Comparison of ENCODE assay signal across 8 mouse cellular contexts in the genomic region with DNA sequence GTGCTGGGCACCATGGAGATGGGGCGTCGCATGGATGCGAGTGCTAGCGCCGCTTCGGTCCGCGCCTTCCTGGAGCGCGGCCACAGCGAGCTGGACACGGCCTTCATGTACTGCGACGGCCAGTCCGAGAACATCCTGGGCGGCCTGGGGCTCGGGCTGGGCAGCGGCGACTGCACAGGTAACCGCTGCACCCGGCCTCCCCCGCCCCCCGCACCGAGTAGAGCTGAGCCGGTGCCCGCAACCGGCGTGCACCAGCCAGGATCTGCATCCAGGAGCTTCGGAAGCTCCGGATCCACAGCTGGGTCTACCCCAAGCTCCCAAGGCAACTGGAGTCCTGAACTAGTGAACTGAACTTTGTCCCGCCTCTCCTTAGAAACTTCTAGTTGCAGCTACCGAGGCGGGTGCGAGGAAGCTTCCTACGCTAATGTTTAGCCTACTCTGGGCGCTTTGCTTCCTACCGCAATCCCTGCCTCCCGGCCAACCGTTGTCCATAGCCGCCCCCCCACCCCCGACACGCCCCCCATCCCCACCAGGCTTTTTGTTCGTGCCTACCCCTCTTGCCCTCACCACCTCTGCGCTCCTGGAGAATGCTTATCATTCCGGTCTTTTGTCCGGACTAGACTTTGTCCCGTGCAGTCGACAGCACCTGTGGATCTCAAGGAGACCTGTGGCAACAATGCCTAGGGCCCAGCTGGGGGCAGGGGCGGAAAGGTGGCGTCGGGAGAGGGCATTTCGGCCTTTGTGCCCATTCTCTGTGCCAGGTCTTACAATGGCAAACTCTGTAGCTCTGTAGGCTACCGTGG. TPM values are rescaled to one million over a fixed set of nuclear protein-coding genes. Genes with fewer than 3 reads are reported as not detected.
A peak's percentile ranks its signal among the peaks of the same experiment; 100 is the strongest.
DNase-seq lines count a peak whose midpoint lies in the region; ATAC-seq and TF ChIP-seq lines count a peak whose summit lies in the region.

No protein-coding gene starts in this region.

- H3K9ac ChIP-seq in embryonic facial prominence, embryonic 11.5 days (replicated peaks; ENCODE audit: low read length), result peak overlapping the region; percentile 94
- peak overlapping the region; percentile 88 for H3K9ac ChIP-seq in midbrain, embryonic 11.5 days (ENCODE audit: low read length)

- H3K79me3 ChIP-seq in C2C12 (ENCODE audit: low read depth), result no peaks in the 10 kb centered on the region

- peaks cover 18% of the 10 kb centered on the region for H3K27me3 ChIP-seq in erythroblast, embryonic 14.5 days (ENCODE audit: control insufficient read depth)
- no peaks in the 10 kb centered on the region for H3K27me3 ChIP-seq in C2C12 (ENCODE audit: control insufficient read depth, insufficient read depth, insufficient read length)
- H3K27me3 ChIP-seq in embryonic facial prominence, embryonic 11.5 days (ENCODE audit: control insufficient read depth, insufficient read depth, low read length), result 0 out of 2 replicates have a peak, but pooled peaks cover 2% of the 10 kb centered on the region
- H3K27me3 ChIP-seq in midbrain, embryonic 11.5 days (ENCODE audit: control insufficient read depth, insufficient read depth, low read length), result no peaks in the 10 kb centered on the region; the same call in 1 of the 2 replicates

- peaks cover 14% of the 10 kb centered on the region for H3K36me3 ChIP-seq in erythroblast, embryonic 14.5 days (ENCODE audit: control insufficient read depth)
- no peaks in the 10 kb centered on the region for H3K36me3 ChIP-seq in C2C12 (ENCODE audit: control insufficient read depth, insufficient read depth)
- peaks cover 3% of the 10 kb centered on the region; the same call in 1 of the 2 replicates for H3K36me3 ChIP-seq in embryonic facial prominence, embryonic 11.5 days (replicated peaks; ENCODE audit: control insufficient read depth, insufficient read depth, low read depth, low read length)
- H3K36me3 ChIP-seq in midbrain, embryonic 11.5 days (ENCODE audit: control insufficient read depth, insufficient read depth, low read length), result peaks cover 6% of the 10 kb centered on the region

- H3K4me2 ChIP-seq in embryonic facial prominence, embryonic 11.5 days (ENCODE audit: low read depth, low read length), result peak overlapping the region; percentile 95
- peak overlapping the region; percentile 86 for H3K4me2 ChIP-seq in midbrain, embryonic 11.5 days

- H3K9me3 ChIP-seq in erythroblast, embryonic 14.5 days (ENCODE audit: control insufficient read depth, low read length), result no peaks in the 10 kb centered on the region
- no peaks in the 10 kb centered on the region for H3K9me3 ChIP-seq in embryonic facial prominence, embryonic 11.5 days (replicated peaks; ENCODE audit: control insufficient read depth, low read length)
- no peaks in the 10 kb centered on the region for H3K9me3 ChIP-seq in midbrain, embryonic 11.5 days (ENCODE audit: control insufficient read depth, low read length)

- no peak for TF ChIP-seq CTCF in C2C12 (IDR thresholded peaks at IDR 0.05; ENCODE audit: control insufficient read depth, insufficient read depth, insufficient read length)

- peaks cover 33% of the 10 kb centered on the region for H3K4me1 ChIP-seq in erythroblast, embryonic 14.5 days (ENCODE audit: control insufficient read depth)
- H3K4me1 ChIP-seq in embryonic facial prominence, embryonic 11.5 days (ENCODE audit: control insufficient read depth, insufficient read depth, low read length), result no peaks in the 10 kb centered on the region
- peaks cover 13% of the 10 kb centered on the region for H3K4me1 ChIP-seq in midbrain, embryonic 11.5 days (ENCODE audit: control insufficient read depth, insufficient read depth, low read length)

- H3ac ChIP-seq in C2C12 (ENCODE audit: control insufficient read depth, insufficient read length, low read depth), result peak overlapping the region; percentile 88

- WGBS in embryonic facial prominence, embryonic 11.5 days, result under 1% methylated on average over 53 of the region's 53 CpGs
- WGBS in midbrain, embryonic 11.5 days, result under 1% methylated on average over 53 of the region's 53 CpGs

- peak overlapping the region; percentile 84 for H3K4me3 ChIP-seq in erythroblast, embryonic 14.5 days (replicated peaks)
- peak overlapping the region; percentile 48 for H3K4me3 ChIP-seq in C2C12 (ENCODE audit: insufficient read depth, poor library complexity, severe bottlenecking)
- H3K4me3 ChIP-seq in embryonic facial prominence, embryonic 11.5 days (ENCODE audit: low read depth, low read length), result peak overlapping the region; percentile 98
- peak overlapping the region; percentile 69 for H3K4me3 ChIP-seq in midbrain, embryonic 11.5 days (ENCODE audit: low read depth, low read length)

- H3K79me2 ChIP-seq in C2C12 (ENCODE audit: control insufficient read depth, insufficient read depth), result no peaks in the 10 kb centered on the region

- peak; percentile 48 for DNase-seq in embryonic facial prominence, embryonic 11.5 days (ENCODE audit: low spot score)
- peak; percentile 68 for DNase-seq in kidney, adult 18-20 months
- DNase-seq in midbrain, embryonic 11.5 days (ENCODE audit: low spot score, missing footprints), result peak; percentile 86
- no peak for DNase-seq in gastrocnemius, adult 18-20 months (ENCODE audit: low spot score)
- DNase-seq in right cerebral cortex, postnatal 4 days, result no peak

- peak overlapping the region; percentile 59 for H3K27ac ChIP-seq in embryonic facial prominence, embryonic 11.5 days (replicated peaks; ENCODE audit: low read depth, low read length)
- peak overlapping the region; percentile 25; the same call in 1 of the 2 replicates for H3K27ac ChIP-seq in midbrain, embryonic 11.5 days (ENCODE audit: low read depth, low read length)

- ATAC-seq in erythroblast, adult 5-6 weeks (replicated peaks; ENCODE audit: low FRiP score, poor library complexity, severe bottlenecking), result no peak
- peak; percentile 70 for ATAC-seq in embryonic facial prominence, embryonic 11.5 days (replicated peaks; ENCODE audit: insufficient number of reproducible peaks, low FRiP score, low TSS enrichment, low read depth)
- peak; percentile 82; the same call in 1 of the 2 replicates for ATAC-seq in midbrain, embryonic 11.5 days (ENCODE audit: low FRiP score)

TF ChIP-seq in C2C12, 6 proteins besides CTCF, POLR2A, EP300 and RAD21:
- TF ChIP-seq FOSL1 (IDR thresholded peaks at IDR 0.05; ENCODE audit: insufficient read depth, low read length, poor library complexity, severe bottlenecking), result no peak
- no peak for TF ChIP-seq MAX (IDR thresholded peaks at IDR 0.05)
- TF ChIP-seq MYOD1 (IDR thresholded peaks at IDR 0.05; ENCODE audit: control insufficient read depth, insufficient read length, low read depth), result no peak
- TF ChIP-seq CEBPB (IDR thresholded peaks at IDR 0.05; ENCODE audit: low read depth), result no peak
- TF ChIP-seq MYOG (IDR thresholded peaks at IDR 0.05; ENCODE audit: control insufficient read depth, extremely low read depth, insufficient read length), result no peak
- TF ChIP-seq USF1 (IDR thresholded peaks at IDR 0.05; ENCODE audit: low read depth), result no peak

RNA-seq across cellular contexts. Expression of gene Akr7a5, which starts 0.6 kb away (rescaled TPM):
- polyA plus RNA-seq in erythroblast, embryonic 14.5 days (2012), result 2.4 and 2.7 TPM in 2 replicates
- total RNA-seq in erythroblast, adult 5-6 weeks (2015; ENCODE audit: low replicate concordance), result 3.8 TPM in 1 of 2 replicates, not detected in the other
- 0.43 and 0.70 TPM in 2 replicates for total RNA-seq in erythroblast, adult 5-6 weeks (2017; ENCODE audit: low replicate concordance)
- polyA plus RNA-seq in C2C12 (2012; fragmentation: generic; extraction: Trizol), result 49.7 TPM
- polyA plus RNA-seq in embryonic facial prominence, embryonic 11.5 days (2014; fragmentation: Nextera tagmentation; extraction: Ambion mirVana), result 137 and 146 TPM in 2 replicates
- 71.6 and 78.5 TPM in 2 replicates for polyA plus RNA-seq in midbrain, embryonic 11.5 days (2014; fragmentation: Nextera tagmentation; extraction: Ambion mirVana)
- 10 to 100 TPM; 32.5 to 34.9 TPM for total RNA-seq in gastrocnemius, adult 18-20 months (2021)

RNA-seq across cellular contexts. Expression of gene Pqlc2, which starts 0.6 kb away (rescaled TPM):
- polyA plus RNA-seq in erythroblast, embryonic 14.5 days (2012), result 0.74 and 0.82 TPM in 2 replicates
- 1.5 TPM in 1 of 2 replicates, not detected in the other for total RNA-seq in erythroblast, adult 5-6 weeks (2015; ENCODE audit: low replicate concordance)
- 3.5 TPM in 1 of 2 replicates, not detected in the other for total RNA-seq in erythroblast, adult 5-6 weeks (2017; ENCODE audit: low replicate concordance)
- polyA plus RNA-seq in C2C12 (2012; fragmentation: generic; extraction: Trizol), result 6.0 TPM
- polyA plus RNA-seq in embryonic facial prominence, embryonic 11.5 days (2014; fragmentation: Nextera tagmentation; extraction: Ambion mirVana), result 13.5 and 14.2 TPM in 2 replicates
- 12.7 and 12.9 TPM in 2 replicates for polyA plus RNA-seq in midbrain, embryonic 11.5 days (2014; fragmentation: Nextera tagmentation; extraction: Ambion mirVana)
- 1 to 10 TPM; 5.6 to 7.8 TPM for total RNA-seq in gastrocnemius, adult 18-20 months (2021)

RNA-seq across cellular contexts. Expression of gene Mrto4, which starts 41.3 kb away (rescaled TPM):
- polyA plus RNA-seq in erythroblast, embryonic 14.5 days (2012), result 6.4 and 7.7 TPM in 2 replicates
- total RNA-seq in erythroblast, adult 5-6 weeks (2015; ENCODE audit: low replicate concordance), result 27.6 and 29.2 TPM in 2 replicates
- total RNA-seq in erythroblast, adult 5-6 weeks (2017; ENCODE audit: low replicate concordance), result 11.8 and 14.5 TPM in 2 replicates
- polyA plus RNA-seq in C2C12 (2012; fragmentation: generic; extraction: Trizol), result 192 TPM
- polyA plus RNA-seq in embryonic facial prominence, embryonic 11.5 days (2014; fragmentation: Nextera tagmentation; extraction: Ambion mirVana), result 145 TPM in 2 replicates
- 114 and 122 TPM in 2 replicates for polyA plus RNA-seq in midbrain, embryonic 11.5 days (2014; fragmentation: Nextera tagmentation; extraction: Ambion mirVana)
- 10 to 100 TPM; 30.5 to 31.4 TPM for total RNA-seq in gastrocnemius, adult 18-20 months (2021)

RNA-seq across cellular contexts. Expression of gene Emc1, which starts 41.3 kb away (rescaled TPM):
- polyA plus RNA-seq in erythroblast, embryonic 14.5 days (2012), result 0.37 and 0.43 TPM in 2 replicates
- total RNA-seq in erythroblast, adult 5-6 weeks (2015; ENCODE audit: low replicate concordance), result 3.3 and 8.2 TPM in 2 replicates
- total RNA-seq in erythroblast, adult 5-6 weeks (2017; ENCODE audit: low replicate concordance), result 14.8 and 26.1 TPM in 2 replicates
- 16.7 TPM for polyA plus RNA-seq in C2C12 (2012; fragmentation: generic; extraction: Trizol)
- polyA plus RNA-seq in embryonic facial prominence, embryonic 11.5 days (2014; fragmentation: Nextera tagmentation; extraction: Ambion mirVana), result 13.5 and 17.0 TPM in 2 replicates
- 18.1 and 18.8 TPM in 2 replicates for polyA plus RNA-seq in midbrain, embryonic 11.5 days (2014; fragmentation: Nextera tagmentation; extraction: Ambion mirVana)
- total RNA-seq in gastrocnemius, adult 18-20 months (2021), result 10 to 100 TPM; 28.7 to 32.7 TPM

RNA-seq across cellular contexts. Expression of gene Ubr4, which starts 41.3 kb away (rescaled TPM):
- polyA plus RNA-seq in erythroblast, embryonic 14.5 days (2012), result 14.8 and 24.3 TPM in 2 replicates
- 165 and 179 TPM in 2 replicates for total RNA-seq in erythroblast, adult 5-6 weeks (2015; ENCODE audit: low replicate concordance)
- total RNA-seq in erythroblast, adult 5-6 weeks (2017; ENCODE audit: low replicate concordance), result 158 and 168 TPM in 2 replicates
- 78.1 TPM for polyA plus RNA-seq in C2C12 (2012; fragmentation: generic; extraction: Trizol)
- 63.1 and 66.2 TPM in 2 replicates for polyA plus RNA-seq in embryonic facial prominence, embryonic 11.5 days (2014; fragmentation: Nextera tagmentation; extraction: Ambion mirVana)
- 63.6 and 79.2 TPM in 2 replicates for polyA plus RNA-seq in midbrain, embryonic 11.5 days (2014; fragmentation: Nextera tagmentation; extraction: Ambion mirVana)
- total RNA-seq in gastrocnemius, adult 18-20 months (2021), result 100 to 1,000 TPM; 109 to 115 TPM

Comparison
In these comparisons a context has a peak if more than half of its experiments do, and no peak if none do; other contexts are left out.
1. H3K4me3 ChIP-seq: peak in every context shown above with its lines; median percentile 98 in embryonic facial prominence, embryonic 11.5 days; 84 in erythroblast, embryonic 14.5 days; 69 in midbrain, embryonic 11.5 days; 48 in C2C12.
2. DNase-seq: peak in embryonic facial prominence, embryonic 11.5 days (single experiment), kidney, adult 18-20 months (single experiment) and midbrain, embryonic 11.5 days (single experiment); none in gastrocnemius, adult 18-20 months (single experiment) and right cerebral cortex, postnatal 4 days (single experiment).
3. RNA of gene Akr7a5, which starts 0.6 kb away (polyA plus RNA-seq): 137 to 146 TPM in embryonic facial prominence, embryonic 11.5 days, 71.6 to 78.5 TPM in midbrain, embryonic 11.5 days and 49.7 TPM in C2C12 (single experiment); 2.4 to 2.7 TPM in erythroblast, embryonic 14.5 days; every median in the first group is over 10 times any median in the second.
4. RNA of gene Mrto4, which starts 41.3 kb away (polyA plus RNA-seq): 192 TPM in C2C12 (single experiment), 145 TPM in embryonic facial prominence, embryonic 11.5 days and 114 to 122 TPM in midbrain, embryonic 11.5 days; 6.4 to 7.7 TPM in erythroblast, embryonic 14.5 days; every median in the first group is over 10 times any median in the second.